Mouse (Mus musculus) MEL (cell line): ENCODE data around the gene Cbx8.

Experiments used
- CTCF ChIP-seq, 3 experiments: IDR thresholded peaks in 2 of 3; conservative IDR thresholded peaks in 1 of 3; 2 replicates each; pipeline ENCODE4 v1.5.1; 2011 to 2012; ENCODE audit warnings: low read length in 3 of 3, low read depth in 2 of 3, mild to moderate bottlenecking in 2 of 3, improper control_type of control experiment in 1 of 3, inconsistent platforms in 1 of 3, mixed read lengths in 1 of 3, moderate library complexity in 1 of 3; ENCODE audit not compliant: control insufficient read depth in 1 of 3, insufficient read depth in 1 of 3, poor library complexity in 1 of 3, severe bottlenecking in 1 of 3
- E2F4 ChIP-seq: IDR thresholded peaks from 2 replicates; pipeline ENCODE4 v1.6.1; 2011; ENCODE audit warnings: low read depth, low read length, improper control_type of control experiment, borderline replicate concordance
- EP300 ChIP-seq, 2 experiments: IDR thresholded peaks; 2 replicates each; pipeline ENCODE4 v1.6.1; 2011; ENCODE audit warnings: improper control_type of control experiment in 2 of 2, low read length in 2 of 2, low read depth in 1 of 2, mild to moderate bottlenecking in 1 of 2
- HCFC1 ChIP-seq: IDR thresholded peaks from 2 replicates; pipeline ENCODE4 v1.6.1; 2012; ENCODE audit warnings: low read depth, mild to moderate bottlenecking, inconsistent platforms, low read length, improper control_type of control experiment, moderate library complexity
- NRF1 ChIP-seq: IDR thresholded peaks from 2 replicates; pipeline ENCODE4 v1.6.1; 2014; ENCODE audit warnings: low read depth, mild to moderate bottlenecking, inconsistent platforms, low read length, improper control_type of control experiment, moderate library complexity; ENCODE audit not compliant: poor library complexity, insufficient read depth, severe bottlenecking
- POLR2A ChIP-seq, 2 experiments: IDR thresholded peaks; 2 replicates each; pipeline ENCODE4 v1.6.1; 2011 to 2012; ENCODE audit warnings: low read length in 2 of 2, mild to moderate bottlenecking in 2 of 2, control low read depth in 1 of 2, improper control_type of control experiment in 1 of 2, low read depth in 1 of 2, moderate library complexity in 1 of 2; ENCODE audit not compliant: control insufficient read depth in 1 of 2, insufficient read depth in 1 of 2, poor library complexity in 1 of 2

DNA sequence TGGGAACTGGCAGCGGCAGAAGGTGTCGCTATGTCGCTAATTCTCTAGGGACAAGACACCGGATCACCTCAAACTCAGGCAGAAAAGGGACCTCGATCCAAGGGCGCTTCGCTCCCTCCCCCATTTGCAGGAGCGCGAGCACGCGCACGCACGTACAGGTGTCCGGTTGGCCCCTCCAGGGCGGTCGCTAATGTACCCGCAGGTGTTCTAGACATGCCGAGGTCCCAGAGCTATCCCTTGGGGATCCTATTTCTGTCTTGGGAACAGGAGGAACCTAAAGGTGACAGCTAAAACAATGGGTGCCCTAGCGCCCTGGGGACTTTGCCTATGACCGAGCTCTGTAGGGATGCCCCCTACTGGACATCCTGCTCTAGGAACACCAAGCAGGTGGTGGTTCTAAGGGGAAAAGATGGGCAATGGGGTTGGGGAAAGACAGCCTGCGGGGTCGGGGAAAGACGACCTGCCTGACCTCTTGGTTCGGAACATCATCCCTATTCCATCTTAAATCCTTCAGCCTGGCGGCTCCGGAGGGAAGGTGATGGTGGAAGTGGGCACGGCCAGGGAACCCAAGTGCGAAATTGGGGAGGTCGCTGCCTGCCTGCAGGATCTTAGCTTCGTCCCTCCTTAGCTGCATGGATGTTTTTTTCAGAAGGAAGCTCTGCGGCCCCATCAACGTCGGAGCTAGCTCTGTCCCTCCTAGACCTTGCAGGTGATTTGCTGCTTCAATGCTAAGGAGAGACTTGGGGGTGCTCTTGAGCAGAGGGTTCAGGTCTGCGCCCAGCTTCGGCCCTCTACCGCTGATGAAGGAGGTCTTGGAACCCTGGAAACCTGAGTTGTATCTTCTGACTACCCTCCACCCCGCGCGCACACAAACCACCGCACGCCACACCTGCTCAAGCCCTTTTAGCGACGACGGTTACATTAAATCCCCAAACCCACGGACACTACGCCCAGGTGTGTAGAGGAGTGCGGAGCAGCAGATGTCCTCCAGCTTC lies 13.9 kb upstream of the Cbx8 start:
- TF ChIP-seq POLR2A (IDR thresholded peaks at IDR 0.05; ENCODE audit: control insufficient read depth in 1 of 2, insufficient read depth in 1 of 2, low read depth in 1 of 2, low read length in 2 of 2, poor library complexity in 1 of 2) (no peak), CTCF (IDR thresholded peaks at IDR 0.05 in 2 of 3, conservative IDR thresholded peaks at IDR 0.05 in 1 of 3; ENCODE audit: control insufficient read depth in 1 of 3, insufficient read depth in 1 of 3, low read depth in 2 of 3, low read length in 3 of 3, poor library complexity in 1 of 3, severe bottlenecking in 1 of 3) (peak in 1 of 3 experiments; percentile 4; a peak in 1 of 6 replicates), E2F4 (no peak), EP300 (IDR thresholded peaks at IDR 0.05; ENCODE audit: low read depth in 1 of 2, low read length in 2 of 2) (no peak), NRF1 (no peak), HCFC1 (no peak)
